Mouse (Mus musculus): ENCODE data around the gene Usp37.

DNA sequence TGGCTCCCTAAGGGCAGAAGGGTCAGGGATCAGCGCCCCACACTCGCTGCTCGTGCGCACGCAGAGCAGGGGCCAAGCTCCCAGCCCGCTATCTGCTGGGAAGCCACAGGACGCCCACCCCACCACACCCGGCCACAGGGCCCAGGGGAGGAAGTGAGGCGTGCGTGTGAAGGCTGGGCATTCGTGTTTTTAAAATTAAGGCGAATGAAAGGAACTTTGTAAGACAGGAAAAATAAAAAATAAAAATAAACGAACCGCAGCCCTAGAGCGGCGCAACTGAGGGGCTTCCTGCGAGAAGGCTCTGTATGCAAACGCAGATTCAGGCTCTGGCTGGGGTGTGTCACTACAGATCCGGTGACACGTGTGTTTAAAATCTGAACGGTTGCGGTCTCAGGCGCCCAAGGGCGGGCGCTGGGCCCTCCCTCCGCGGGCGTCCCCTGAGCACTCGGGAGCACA, 154.2 kb downstream of the Usp37 start:
- no peak for TF ChIP-seq CTCF (IDR thresholded peaks at IDR 0.05; ENCODE audit: low read depth)
- TF ChIP-seq EP300 (IDR thresholded peaks at IDR 0.05; ENCODE audit: low read depth): no peak

All from liver, embryonic 14.5 days (tissue).